Mouse (Mus musculus) CD4-positive, CD25-positive, alpha-beta regulatory T cell, adult 2 months (primary cell): Measurements from ENCODE around the gene Swi5.

Source experiments
- DNase-seq: peaks from one replicate; pipeline ENCODE4 v3.0.0-alpha.2; 2012; ENCODE audit warnings: low read depth, low spot score

Swi5 gene

GRCm38 (mm10) chr2:32287923-32288367, at the start of gene Swi5:
TSS of gene Swi5 (minus strand) at chr2:32288075.
- DNase-seq = peak; percentile 100

DNA sequence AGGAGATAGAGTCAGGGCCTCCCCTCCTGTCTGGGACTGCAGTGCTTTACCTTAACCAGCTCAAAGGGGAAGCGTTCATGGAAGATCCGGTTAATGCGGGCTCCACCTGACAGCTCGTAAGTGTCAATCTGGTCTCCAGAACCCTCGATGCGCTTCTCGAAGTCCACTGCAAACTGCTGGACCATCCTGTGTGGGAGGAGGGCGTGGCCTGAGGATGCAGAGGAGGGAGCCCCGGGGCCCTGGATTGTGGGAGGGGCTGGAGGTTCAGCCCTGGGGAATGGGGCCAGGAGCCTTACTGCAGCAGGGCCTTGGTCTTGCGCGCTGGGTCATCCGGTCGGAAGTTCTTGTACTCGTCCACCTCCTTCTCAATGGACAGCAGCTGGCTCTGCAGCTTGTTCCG, 48.0 kb upstream of the Swi5 start:
- no peak for DNase-seq

DNA sequence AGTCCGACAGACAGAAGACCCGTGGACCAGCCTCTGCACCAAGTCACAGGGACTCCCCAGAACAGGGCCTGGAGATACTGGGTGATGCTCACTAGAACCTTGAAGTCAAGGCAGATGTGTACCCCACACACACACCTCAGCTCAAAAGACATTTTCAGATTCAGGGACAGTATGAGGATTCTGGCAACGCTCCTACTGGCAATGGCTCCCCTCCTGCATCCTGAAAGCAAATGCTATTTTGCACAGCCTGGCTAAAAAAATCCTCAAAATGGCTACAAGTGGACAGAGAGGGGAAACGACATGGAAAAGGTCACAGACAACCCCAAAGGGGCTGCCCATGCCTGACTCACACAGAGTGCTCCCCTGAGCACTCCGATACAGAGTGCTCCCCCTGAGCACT, 44.3 kb upstream of the Swi5 start:
- no peak for DNase-seq

DNA sequence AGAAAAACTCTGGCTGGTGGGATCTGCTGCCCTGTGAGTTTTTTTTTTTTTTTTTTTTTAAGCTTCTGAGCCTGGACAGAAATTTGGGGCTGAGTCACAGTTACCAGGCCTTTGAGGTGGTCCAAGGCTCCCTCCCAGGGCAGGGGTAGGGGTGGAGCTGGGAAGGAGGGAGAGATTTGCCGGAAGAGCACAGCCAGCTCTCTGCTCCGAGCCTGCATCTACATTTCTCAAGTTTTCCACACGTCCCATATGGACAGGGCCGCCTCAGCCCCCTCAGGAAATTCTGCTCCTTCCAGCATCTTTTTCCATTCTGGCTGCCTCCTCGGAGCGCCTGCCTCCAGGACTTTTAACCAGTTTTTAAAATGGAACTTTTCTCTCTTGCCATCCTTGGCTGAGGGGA, 41.7 kb upstream of the Swi5 start:
- DNase-seq = no peak

- DNase-seq = no peak
Observed at GRCm38 (mm10) chr2:32328911-32329460, 41.1 kb upstream of the Swi5 start.

DNA sequence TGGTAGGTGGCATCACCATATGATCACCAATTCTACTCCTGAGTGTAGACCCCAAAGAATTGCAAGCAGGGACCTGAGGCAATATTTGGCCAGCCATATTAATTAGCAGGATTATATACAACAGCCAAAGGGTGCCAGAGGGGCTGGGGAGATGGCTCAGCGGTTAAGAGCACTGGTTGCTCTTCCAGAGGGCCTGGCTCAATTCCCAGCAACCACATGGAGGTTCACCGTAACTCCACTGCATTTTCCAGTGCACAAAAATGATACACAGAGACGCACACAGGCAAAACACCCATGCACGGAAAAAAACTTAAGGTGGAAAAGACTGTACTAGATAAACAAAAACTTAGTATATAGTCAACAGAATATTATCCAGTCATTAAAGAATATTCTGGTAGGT, 39.3 kb upstream of the Swi5 start:
- no peak for DNase-seq

DNA sequence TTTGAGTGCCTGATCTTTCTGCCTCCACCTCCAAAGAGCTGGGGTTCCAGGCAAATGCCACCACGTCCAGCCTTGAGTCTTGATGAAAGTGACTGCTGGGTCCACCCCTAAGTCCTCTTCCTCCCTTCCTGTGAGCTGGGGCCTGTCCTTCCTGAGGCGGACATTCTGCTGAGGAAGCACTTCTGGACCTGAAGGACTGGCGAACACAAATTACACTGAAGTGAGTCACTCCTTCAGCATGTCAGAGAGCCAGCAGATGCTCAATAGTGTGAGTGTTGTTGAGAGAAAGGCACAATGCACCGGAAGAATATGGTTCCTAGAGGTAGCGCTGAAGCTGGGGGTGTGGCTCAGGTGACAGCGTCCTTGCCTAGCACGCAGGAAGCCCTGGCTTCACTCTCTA, 37.5 kb upstream of the Swi5 start:
- no peak for DNase-seq

DNA sequence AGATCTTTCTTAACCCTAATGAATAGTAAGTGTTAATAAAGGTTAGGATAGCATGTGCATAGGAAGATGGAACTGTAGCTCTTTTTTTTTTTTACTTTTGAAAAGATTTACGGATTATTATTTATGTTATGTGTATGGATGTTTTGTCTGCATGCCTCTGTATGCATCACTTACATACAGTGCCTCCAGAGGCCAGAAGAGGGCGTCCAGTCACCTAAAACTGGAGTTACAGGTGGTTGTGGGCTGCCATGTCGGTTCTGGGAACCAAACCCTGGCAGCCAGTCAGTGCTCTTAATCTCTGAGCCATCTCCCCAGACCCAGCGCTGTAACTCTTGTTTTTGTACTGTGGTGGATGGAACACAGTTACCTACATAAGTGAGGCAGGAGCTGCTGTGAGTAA, 36.4 kb upstream of the Swi5 start:
- DNase-seq = no peak

GRCm38 (mm10) chr2:32322754-32323741, 35.2 kb upstream of the Swi5 start:
- no peak for DNase-seq

DNA sequence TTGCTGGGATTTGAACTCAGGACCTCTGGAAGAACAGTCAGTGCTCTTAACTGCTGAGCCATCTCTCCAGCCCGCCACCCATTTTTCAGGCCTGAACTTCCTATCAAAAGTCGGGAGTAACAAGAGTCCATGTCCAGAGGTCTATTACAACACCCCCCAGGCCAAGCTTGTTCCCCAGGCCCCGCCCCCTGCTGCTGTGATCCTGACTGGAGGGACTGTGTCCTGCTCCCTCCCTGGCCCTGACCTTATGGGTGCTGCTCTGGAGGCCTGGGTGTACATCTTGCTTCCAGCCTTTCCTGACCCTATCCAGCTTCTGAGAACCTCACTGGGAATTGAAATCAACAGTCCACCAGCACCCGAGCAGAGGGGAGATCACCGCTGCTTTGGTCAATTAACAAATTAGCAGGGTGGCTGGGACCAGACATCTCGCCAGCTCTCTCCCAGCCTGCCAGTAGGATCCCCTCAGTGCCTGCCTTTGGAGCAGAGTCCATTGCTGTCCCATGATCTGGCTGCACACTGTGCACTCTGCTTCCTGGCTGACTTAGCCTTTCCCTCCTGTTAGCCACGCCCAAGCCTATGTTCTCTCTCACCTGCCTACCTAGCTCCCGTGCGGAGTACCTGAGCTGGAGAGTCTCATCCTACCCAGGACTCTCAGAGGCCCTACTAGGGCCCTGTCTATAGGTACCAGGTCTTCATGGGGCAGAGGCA, 33.9 kb upstream of the Swi5 start:
- no peak for DNase-seq

DNA sequence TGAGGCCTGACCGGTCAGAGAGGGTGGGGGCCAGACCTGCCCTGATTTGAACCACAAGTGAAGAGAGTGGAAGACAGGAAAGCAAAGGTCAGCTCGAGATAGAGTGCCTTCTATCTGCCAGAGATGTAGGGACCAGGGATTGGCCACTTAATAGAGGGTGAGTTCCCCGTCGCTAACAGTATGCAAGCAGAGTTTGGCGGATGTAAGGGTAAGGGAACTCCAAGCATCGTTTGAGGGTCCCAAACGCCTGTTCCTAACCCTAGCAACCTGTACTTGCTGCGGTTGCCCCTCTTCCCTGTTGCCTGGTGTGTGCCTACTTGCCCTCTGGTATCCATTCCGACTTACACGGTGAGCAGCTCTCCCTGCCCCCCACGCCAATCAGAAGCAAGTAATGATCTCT, 32.8 kb upstream of the Swi5 start:
- no peak for DNase-seq

DNA sequence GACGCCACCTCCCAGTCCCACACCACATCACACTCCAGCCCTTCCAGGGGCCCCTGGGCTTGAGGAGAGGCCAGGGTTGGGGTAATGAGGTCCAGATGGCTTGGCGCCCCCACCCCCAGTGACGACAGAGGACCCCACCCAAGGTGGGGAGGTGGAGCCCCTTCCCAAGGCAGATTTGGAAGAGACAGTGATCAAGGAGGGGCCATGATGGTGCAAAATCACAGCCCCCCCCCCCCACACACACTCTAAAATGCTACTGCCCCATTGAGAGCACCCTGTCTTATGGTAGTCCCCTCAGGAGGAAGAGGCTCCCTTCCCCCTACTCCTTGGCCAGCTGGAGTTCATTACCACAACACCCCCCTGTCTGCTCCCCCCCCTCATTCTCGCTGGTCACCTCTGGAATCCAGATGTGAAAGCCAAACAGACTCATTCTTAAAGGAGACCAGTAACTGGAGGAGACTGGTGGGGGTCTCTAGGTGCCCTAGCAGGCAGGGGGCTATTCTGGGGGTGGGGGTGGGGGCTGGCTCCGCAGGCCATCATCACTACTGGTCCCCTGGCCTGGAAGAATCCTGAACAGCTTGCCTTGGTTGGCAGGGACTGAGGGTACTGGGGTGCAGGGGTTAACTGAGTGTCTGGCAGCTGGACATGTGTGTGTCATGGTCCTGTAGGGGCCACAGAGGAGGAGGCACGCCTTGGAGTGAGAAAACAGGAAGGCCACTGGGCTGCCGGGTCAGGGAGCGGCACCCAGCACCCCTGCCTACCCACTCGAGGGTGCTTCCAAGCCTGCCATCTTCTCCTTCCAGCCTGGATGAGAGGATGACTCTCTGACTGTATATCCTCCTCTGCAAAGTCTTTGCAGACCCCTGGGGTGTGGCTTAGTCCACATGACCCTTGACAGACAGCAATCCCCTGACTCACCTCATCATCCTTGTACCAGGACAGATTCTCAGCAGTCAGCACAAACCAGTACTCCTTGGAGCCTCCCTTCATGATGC, 32.0 kb upstream of the Swi5 start:
- DNase-seq = no peak

DNA sequence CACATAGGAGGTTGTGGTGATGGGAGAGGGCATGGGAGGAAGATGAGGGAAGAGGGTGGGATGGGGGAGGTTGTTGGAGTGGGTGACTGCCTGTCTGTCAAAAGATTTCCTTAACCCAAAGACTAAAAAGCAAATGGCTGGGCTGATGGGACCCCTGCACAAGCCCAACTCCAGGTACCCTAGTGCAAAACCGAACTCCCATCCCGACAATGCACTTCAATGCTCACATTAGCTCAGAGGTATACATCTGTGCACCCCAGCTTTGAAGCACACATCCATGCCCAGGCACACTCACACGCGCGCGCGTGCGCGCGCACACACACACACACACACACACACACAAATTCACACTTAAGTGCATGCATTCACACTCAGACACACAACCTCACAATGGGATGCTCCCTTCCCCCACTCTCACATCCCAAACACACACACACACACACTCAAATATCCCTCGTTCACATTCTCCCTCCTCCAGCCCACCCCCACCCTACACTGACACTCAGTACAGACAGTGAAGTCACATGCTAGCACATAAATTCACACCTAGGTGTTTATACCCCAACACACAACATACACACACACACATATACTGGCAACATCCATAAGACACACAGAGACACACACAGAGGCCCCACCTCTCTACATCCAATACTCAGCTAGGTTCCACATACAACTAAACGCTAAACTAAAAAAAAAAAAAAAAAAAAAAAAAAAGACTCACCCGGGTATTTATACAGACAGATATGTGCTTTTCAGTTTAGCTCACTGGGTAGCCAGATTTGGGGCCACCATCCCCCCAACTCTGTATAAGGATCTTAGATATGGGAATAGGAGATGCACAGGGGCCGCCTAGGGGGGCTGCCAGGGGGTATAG, 31.1 kb upstream of the Swi5 start:
- DNase-seq = no peak

DNA sequence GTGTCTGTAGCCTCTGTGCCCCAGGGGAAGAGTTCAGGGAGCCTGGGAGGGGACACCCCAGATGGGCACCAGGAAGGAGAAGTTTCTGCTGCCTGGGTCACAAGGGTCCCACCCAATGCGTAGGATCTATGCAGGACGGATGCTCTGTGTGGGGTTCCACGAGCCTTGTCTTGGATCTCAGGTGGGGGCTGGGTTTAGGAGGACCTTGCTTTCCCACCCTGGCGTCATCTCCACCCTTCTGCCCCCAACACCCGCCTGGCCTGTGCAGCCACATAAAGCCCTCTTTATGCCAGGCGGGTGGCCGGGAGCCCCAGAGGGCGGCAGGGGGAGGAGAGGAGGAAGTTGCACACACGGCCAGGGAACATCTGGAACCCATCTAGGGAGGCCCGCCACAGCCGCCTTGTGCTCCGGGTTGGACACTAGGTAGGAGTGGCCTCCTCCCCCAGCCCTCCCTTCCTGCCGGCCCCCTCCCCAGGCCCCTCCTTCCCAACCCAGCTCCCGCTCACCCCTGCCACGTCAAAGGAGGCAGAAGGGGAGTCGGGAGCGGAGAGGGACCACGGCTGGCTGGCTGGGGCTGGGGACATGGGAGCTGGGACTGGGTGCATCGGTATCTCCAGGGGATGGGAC, 30.0 kb upstream of the Swi5 start:
- DNase-seq = no peak

- no peak for DNase-seq
Observed at GRCm38 (mm10) chr2:32316887-32317656, 29.2 kb upstream of the Swi5 start.

DNA sequence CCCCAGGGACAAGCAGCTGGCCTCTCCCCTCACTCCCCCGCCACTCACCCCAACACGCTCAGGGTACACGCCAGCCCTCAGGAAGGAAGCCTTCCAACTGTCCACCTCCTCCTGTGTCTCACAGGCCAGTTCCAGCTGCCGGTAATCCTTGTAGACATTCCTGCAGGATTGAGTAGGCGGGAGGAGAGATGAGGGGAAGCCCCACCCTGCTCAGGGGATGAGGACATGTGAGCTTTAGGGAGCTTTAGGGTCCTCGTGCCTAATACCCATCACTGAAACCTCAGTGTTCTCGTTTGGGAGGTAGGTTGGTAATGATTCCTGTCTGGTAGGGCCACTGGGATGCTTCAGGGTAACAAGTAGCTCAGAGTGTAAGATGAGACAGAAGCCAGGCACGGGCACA, 27.9 kb upstream of the Swi5 start:
- DNase-seq = no peak

- DNase-seq = no peak
Observed at GRCm38 (mm10) chr2:32314831-32315230, 27.0 kb upstream of the Swi5 start.

- peak; percentile 88 for DNase-seq
Observed at GRCm38 (mm10) chr2:32312318-32312964, 24.6 kb upstream of the Swi5 start.
